Mouse (Mus musculus) thymus, adult 2 months (tissue): ENCODE results near the gene Cnksr3.

ENCODE experiments used
- CTCF ChIP-seq: fragments of 200-500 bp; IDR thresholded peaks from 2 replicates; pipeline ENCODE4 v1.5.1; 2012; ENCODE audit warnings: mild to moderate bottlenecking, control low read depth, low read length, moderate library complexity, borderline replicate concordance; ENCODE audit not compliant: control insufficient read depth, poor library complexity, insufficient read depth; ENCODE audit errors: extremely low read depth
- POLR2A ChIP-seq: fragments of 200-500 bp; IDR thresholded peaks from 2 replicates; pipeline ENCODE4 v1.6.1; 2012; ENCODE audit warnings: mild to moderate bottlenecking, low read length, control low read depth, moderate library complexity; ENCODE audit not compliant: control insufficient read depth, poor library complexity, insufficient read depth; ENCODE audit errors: extremely low read depth

GRCm38 (mm10) chr10:7070924-7071323, 141.1 kb downstream of the Cnksr3 start:
- TF ChIP-seq CTCF (no peak), POLR2A (no peak)
